Mouse (Mus musculus): ENCODE measurements around the gene Fcrl6.
A peak's percentile ranks its signal among the peaks of the same experiment; 100 is the strongest.

Gene Fcrl6

DNA sequence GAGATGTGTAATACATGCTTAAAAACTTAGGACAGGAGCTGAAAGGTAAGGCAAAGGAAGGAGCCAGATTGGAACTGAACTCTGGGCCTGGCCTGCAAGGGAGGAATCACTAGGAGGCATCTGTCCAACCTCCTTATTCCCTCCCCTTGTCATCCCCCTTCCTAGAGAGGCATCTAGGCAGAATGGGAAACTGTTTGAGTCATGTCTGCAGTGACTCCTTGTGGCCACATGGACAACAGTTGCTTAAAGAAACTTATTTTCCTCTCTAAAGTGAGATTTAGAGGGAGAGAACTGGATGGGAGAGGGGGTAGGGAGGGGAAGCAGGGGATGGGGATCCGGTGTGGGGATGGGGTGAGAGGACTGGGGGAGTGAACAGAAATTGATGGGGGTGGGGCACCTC, 10.4 kb upstream of the Fcrl6 start:
- peak in 1 of 2 experiments; percentile 32 for DNase-seq

DNA sequence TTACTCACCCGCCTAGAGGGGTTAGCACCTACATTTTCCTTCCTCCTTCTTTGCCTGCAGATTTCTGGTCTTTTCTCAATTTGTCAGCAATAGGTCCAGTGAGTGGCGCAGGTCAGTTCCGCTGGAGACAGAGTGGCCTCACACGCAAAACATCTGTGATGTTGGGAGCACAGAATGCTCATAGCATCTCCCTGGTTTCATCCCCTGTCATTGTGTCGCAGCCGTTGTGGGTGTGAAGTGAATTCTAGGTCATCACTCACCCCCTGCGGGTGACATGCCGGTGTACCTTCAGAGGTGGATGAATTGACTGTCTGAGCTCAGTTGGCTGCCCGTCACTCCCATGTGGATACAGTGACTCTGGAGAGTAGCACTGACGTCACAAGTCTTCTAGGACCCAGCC, 9.0 kb upstream of the Fcrl6 start:
- DNase-seq: no peak

DNA sequence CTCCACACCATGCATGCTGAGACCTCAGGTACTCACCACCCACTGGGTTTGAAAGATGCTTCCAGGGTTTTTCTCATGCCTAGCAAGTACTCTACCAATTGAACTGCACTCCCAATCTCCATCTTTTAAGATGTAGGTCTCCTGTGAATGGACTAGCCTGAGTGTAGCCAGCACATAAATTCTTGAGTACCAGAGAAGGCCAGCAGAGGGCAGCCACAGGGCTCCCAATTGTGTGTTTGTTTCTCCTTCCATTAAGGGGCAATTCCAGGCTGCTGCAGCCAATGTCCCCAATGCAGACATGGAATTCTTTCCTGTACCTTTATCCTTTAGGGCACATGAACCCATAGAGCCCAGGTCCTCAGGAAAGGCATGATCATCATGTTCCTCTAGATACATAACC, 7.9 kb downstream of the Fcrl6 start:
- DNase-seq: peak; percentile 69 to 74

GRCm38 (mm10) chr1:172593956-172594355, 8.4 kb downstream of the Fcrl6 start:
- DNase-seq: no peak

GRCm38 (mm10) chr1:172593321-172593720, 9.0 kb downstream of the Fcrl6 start:
- no peak for DNase-seq

DNA sequence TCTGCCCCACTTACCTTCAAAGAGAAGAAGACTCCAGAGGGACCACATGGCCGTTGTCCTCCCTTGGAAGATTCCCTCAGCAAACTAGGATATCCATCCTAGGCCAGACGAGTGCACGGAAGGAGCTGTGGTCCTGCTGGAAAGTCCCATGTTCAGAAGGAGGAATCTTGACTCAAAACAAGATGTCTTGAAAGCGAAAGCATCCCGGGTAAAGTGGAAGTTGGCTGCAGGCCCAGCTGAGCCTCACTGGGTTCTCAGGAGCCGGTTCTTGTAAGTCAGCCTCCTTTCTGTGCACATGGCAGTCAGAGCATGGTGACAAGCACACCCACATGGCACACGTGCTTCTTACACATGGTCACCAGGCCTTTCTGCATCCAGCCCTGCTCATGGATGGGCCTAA, 12.0 kb downstream of the Fcrl6 start, which contains the start of gene Slamf8:
TSS of gene Slamf8 (minus strand) at position 184 of the 400 bp plus-strand sequence.
- peak; percentile 24 to 33 for DNase-seq

GRCm38 (mm10) chr1:172585612-172586567, 16.5 kb downstream of the Fcrl6 start:
- peak in 1 of 2 experiments; percentile 13 for DNase-seq

GRCm38 (mm10) chr1:172585026-172585425, 17.3 kb downstream of the Fcrl6 start:
- no peak for DNase-seq

GRCm38 (mm10) chr1:172584271-172584670, 18.1 kb downstream of the Fcrl6 start:
- DNase-seq: no peak

- DNase-seq: no peak
Measured at GRCm38 (mm10) chr1:172582436-172582835, 19.9 kb downstream of the Fcrl6 start.

DNA sequence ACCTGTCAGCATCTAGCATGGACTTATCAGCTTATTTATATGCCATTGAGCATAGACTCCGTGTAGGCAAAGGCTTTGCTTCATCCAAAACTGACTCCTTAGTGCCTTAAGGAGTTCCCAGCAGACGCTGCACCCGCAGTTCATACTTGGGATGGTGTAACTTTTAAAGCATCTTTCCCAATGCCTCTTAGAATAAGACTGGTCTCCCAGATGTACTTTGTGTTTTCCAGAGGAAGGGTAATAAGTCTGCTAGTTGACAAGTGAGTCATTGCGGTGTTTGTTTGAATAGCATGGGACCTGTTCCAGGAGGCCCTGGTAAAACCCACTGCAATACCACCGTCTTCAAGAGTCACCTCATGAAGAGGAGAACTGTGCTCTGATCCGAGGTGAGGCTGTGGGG, 22.2 kb downstream of the Fcrl6 start:
- DNase-seq: no peak

GRCm38 (mm10) chr1:172567758-172568157, 34.6 kb downstream of the Fcrl6 start:
- no peak for DNase-seq

GRCm38 (mm10) chr1:172566131-172566530, 36.2 kb downstream of the Fcrl6 start:
- DNase-seq: no peak

DNA sequence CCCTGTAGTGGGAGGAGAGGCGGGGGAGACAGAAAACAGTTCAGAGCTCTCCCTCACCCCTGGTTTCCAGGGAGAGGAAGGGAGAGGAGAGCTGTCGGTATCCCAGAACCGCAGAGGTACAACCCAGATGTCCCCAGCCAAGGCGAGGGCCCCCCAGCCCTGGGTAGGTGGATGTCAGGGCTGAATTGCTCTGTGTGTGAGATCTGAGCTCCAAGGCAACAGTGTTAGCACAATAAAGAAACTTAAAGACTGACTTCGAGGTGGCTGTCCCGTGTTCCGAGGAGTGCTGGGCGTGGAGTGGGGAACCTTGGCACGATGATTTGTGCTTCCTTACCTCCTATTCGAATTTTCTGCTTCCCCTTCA, 38.9 kb downstream of the Fcrl6 start:
- DNase-seq: no peak

GRCm38 (mm10) chr1:172562641-172563464, 39.5 kb downstream of the Fcrl6 start:
- peak; percentile 79 to 86 for DNase-seq

GRCm38 (mm10) chr1:172555638-172556037, 46.7 kb downstream of the Fcrl6 start, which contains the start of gene Vsig8:
TSS of gene Vsig8 (plus strand) at chr1:172555938.
- DNase-seq: no peak

DNA sequence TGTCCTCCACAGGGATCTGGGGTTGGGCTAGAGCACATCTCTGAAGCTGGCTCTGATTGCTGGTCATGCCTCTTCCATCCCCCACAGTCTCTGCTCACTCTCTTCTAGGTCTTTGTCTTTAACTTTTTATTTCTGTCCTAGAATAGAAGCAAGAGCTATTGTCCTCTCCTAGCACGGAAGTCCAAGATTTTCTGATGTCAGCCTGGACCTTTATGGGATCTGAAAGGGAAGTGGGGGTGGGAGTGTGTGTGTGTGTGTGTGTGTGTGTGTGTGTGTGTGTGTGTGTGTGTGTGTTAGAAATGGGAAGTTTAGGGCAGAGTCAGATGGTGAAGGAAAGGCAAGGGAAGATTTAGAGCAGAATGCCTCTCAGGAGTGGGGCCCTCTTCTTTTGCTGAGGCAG, 49.7 kb downstream of the Fcrl6 start:
- DNase-seq: peak; percentile 32 to 40

- no peak for DNase-seq
Measured at GRCm38 (mm10) chr1:172551009-172551408, 51.3 kb downstream of the Fcrl6 start.

- peak; percentile 67 to 80 for DNase-seq
Measured at GRCm38 (mm10) chr1:172550551-172550951, 51.8 kb downstream of the Fcrl6 start.

DNA sequence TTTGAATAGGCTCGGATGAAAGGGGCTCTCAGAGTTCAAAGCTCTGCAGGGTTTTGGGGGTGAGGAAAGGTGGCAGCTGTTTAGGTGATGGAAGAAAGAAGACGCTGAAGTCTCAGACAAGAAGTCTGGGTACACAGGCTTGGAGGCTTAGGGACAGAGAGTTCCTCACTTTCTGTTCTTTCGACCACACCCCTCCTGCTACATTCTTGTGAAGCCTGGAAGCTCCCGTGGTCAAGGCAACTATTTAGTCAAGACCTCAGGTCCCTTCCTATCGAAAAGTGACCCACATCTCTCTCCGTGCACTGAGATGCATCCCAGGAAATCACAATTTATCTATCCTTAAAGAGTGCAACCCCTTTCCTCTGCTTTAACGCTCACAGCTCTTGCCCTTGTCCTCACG, 52.6 kb downstream of the Fcrl6 start:
- DNase-seq: no peak

DNA sequence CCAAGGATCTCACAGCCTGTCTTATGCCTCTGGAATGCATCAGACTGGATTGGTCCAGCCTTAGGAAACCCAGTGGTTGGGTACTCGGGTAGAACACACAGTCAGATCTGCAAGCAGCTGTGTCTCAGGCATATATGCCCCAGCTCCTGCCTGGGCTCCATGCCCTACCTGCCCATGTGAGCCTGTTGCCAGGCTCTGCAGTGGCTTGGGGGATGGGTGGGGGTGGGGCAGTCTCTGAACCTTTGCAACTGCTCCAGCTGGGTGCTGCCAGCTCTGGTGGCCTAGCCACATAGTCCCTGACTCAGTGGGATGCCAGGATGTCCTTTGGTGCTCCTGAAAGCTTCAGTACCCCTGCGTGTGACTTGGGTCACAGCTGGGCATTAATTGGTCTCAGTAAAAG, 53.0 kb downstream of the Fcrl6 start:
- no peak for DNase-seq

GRCm38 (mm10) chr1:172548501-172548900, 53.9 kb downstream of the Fcrl6 start:
- no peak for DNase-seq

All from kidney, postnatal 4 days (tissue).